Mouse (Mus musculus) ZHBTc4 (cell line): Measurements from ENCODE around the gene Fpgt.

Source experiments
- DNase-seq: peaks from one replicate; pipeline ENCODE4 v3.0.0-alpha.2; 2011; ENCODE audit warnings: low read depth, low spot score

The Fpgt gene

GRCm38 (mm10) chr3:155093116-155093956, at the start of gene Fpgt, which contains the start of gene Lrriq3:
Gene Fpgt, minus strand, starts transcription at chr3:155093403.
Gene Lrriq3, plus strand, starts transcription at chr3:155093434.
- DNase-seq = peak; percentile 96

GRCm38 (mm10) chr3:155141047-155141446, 47.8 kb upstream of the Fpgt start:
- no peak for DNase-seq

GRCm38 (mm10) chr3:155137737-155138136, 44.5 kb upstream of the Fpgt start:
- no peak for DNase-seq

GRCm38 (mm10) chr3:155105957-155106356, 12.8 kb upstream of the Fpgt start:
- peak; percentile 5 for DNase-seq

GRCm38 (mm10) chr3:155099266-155099665, 6.1 kb upstream of the Fpgt start:
- DNase-seq = no peak

- no peak for DNase-seq
These were observed 1.1 kb downstream of the Fpgt start for GRCm38 (mm10) chr3:155092081-155092480.

- DNase-seq = no peak
These were observed 15.3 kb downstream of the Fpgt start for GRCm38 (mm10) chr3:155077908-155078307.

GRCm38 (mm10) chr3:155059449-155059822, 33.8 kb downstream of the Fpgt start:
- no peak for DNase-seq

- DNase-seq = no peak
These were observed 34.3 kb downstream of the Fpgt start for GRCm38 (mm10) chr3:155058800-155059448.

- DNase-seq = no peak
These were observed 35.6 kb downstream of the Fpgt start for GRCm38 (mm10) chr3:155057566-155057965.

- DNase-seq = no peak
These were observed 36.6 kb downstream of the Fpgt start for GRCm38 (mm10) chr3:155056606-155057005.

- no peak for DNase-seq
These were observed 37.8 kb downstream of the Fpgt start, which contains the start of gene Tnni3k for GRCm38 (mm10) chr3:155055231-155055916. Gene Tnni3k, minus strand, starts transcription at chr3:155055407.

GRCm38 (mm10) chr3:155053189-155053588, 40.0 kb downstream of the Fpgt start:
- no peak for DNase-seq

- DNase-seq = no peak
These were observed 41.2 kb downstream of the Fpgt start for GRCm38 (mm10) chr3:155052021-155052420.

- peak; percentile 89 for DNase-seq
These were observed 54.0 kb downstream of the Fpgt start for GRCm38 (mm10) chr3:155039012-155039836.
